Mouse (Mus musculus) heart, embryonic 12.5 days (tissue): ENCODE data around the gene Hba-a1. TPM values are rescaled to one million over a fixed set of nuclear protein-coding genes. Genes with fewer than 3 reads are reported as not detected.

Source experiments
- ATAC-seq: fragments of 200-750 bp; cut with Nextera tagmentation; 2 replicates; pipeline ENCODE4 v1.8.0; 2017; ENCODE audit warnings: moderate TSS enrichment, moderate library complexity; ENCODE audit not compliant: insufficient number of reproducible peaks, low FRiP score
- H3K27ac ChIP-seq: fragments of 300-500 bp; sonication (generic); 2 replicates; pipeline ENCODE4 v1.5.1; 2016; ENCODE audit warnings: mild to moderate bottlenecking, moderate library complexity; ENCODE audit not compliant: poor library complexity, severe bottlenecking
- H3K27me3 ChIP-seq: fragments of 300-500 bp; sonication (generic); replicated peaks from 2 replicates; pipeline ENCODE4 v1.6.1; 2016; ENCODE audit warnings: mild to moderate bottlenecking, moderate library complexity
- H3K36me3 ChIP-seq: fragments of 300-500 bp; sonication (generic); 2 replicates; pipeline ENCODE4 v1.6.1; 2016; ENCODE audit warnings: mild to moderate bottlenecking, moderate library complexity
- H3K4me1 ChIP-seq: fragments of 300-500 bp; sonication (generic); replicated peaks from 2 replicates; pipeline ENCODE4 v1.6.1; 2016; ENCODE audit warnings: mild to moderate bottlenecking
- H3K4me2 ChIP-seq: fragments of 300-500 bp; sonication (generic); 2 replicates; pipeline ENCODE4 v1.6.1; 2016; ENCODE audit warnings: mild to moderate bottlenecking, moderate library complexity
- H3K4me3 ChIP-seq: fragments of 300-500 bp; sonication (generic); 2 replicates; pipeline ENCODE4 v1.5.1; 2016; ENCODE audit warnings: mild to moderate bottlenecking
- H3K9ac ChIP-seq: fragments of 300-500 bp; sonication (generic); 2 replicates; pipeline ENCODE4 v1.6.1; 2016; ENCODE audit warnings: mild to moderate bottlenecking, moderate library complexity
- H3K9me3 ChIP-seq: fragments of 300-500 bp; sonication (generic); replicated peaks from 2 replicates; pipeline ENCODE4 v1.6.1; 2016; ENCODE audit warnings: mild to moderate bottlenecking, moderate library complexity
- WGBS: fragments of 180-500 bp; shearing (Covaris S2); methylation state at CpG from one replicate; pipeline ENCODE4 v1.1.7; 2016; 5-methylcytosine and 5-hydroxymethylcytosine counted together
- polyA plus RNA-seq: library from polyadenylated mRNA; unstranded; fragments of >200 nt; fragmentation: Nextera tagmentation; extraction: Ambion mirVana; gene quantifications from 2 replicates; pipeline ENCODE4 v1.2.1, GENCODE M21; 2016

The Hba-a1 gene
- polyA plus RNA-seq, 1 experiment from 2014 or later: 12,808 TPM

DNA sequence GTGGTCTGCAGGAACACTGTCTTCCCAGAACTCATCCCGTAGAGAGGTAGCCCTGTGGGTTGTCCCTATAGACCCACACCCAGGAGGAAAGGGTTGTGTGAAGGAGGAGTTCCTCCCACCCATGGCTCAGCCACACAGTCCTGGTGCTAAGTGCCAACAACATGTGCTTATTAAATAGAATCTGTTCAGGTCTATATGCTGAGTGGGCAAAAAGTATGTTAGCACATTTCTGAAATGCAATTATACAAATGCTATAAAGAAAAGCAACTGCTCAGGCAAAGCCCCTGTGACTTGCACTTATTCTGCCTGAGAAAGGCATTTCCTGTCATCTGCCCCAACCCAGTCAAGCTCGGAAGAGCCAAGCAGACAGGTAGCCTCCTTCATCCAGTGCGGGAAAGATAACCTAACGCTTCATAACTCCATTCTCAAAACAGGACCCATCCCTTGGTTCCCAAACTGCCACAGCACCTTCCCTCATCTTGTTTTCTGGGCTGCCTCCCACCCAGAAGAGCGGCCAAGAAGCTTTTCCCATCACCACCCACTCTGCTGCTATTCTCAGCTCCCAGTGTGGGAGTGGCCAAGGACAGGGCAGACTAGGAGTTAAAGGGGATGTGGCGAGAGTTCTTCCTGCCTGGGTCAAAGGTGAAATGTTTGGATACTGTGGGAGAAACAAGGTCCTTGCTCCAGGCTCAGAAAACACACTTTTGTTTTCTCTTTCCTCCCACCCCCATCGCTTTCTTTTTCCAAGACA is 39.9 kb upstream of the Hba-a1 start:
- WGBS: 53% methylated on average over 7 of the region's 7 CpGs

DNA sequence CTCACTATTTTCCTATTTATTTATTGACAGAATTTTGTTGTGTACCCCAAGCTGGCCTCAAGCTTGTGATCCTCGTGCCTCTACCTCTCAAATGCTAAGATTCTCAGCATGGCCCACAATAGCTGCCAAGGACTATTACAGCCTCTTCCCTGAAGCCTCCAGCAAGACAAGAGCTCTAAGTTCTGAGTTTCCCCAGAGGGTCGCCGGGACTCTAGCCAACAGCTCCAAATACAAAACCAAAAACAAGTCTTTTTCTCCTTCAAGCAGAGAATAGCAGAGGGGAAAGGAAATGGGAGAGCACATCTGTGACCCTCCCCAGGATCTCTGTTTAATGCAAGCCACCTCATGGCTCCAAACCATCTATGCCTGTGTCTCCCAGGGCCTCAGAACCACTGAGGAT is 39.2 kb upstream of the Hba-a1 start:
- WGBS: 82% methylated on average over 3 of the region's 3 CpGs
- ATAC-seq: no peak
- Histone ChIP-seq H3K27ac (peak overlapping the region; percentile 66), H3K4me3 (no peak overlapping the region), H3K27me3 (no peaks in the 10 kb centered on the region), H3K4me1 (peaks cover 19% of the 10 kb centered on the region), H3K4me2 (no peak overlapping the region), H3K36me3 (peaks cover 61% of the 10 kb centered on the region), H3K9me3 (no peaks in the 10 kb centered on the region), H3K9ac (no peak overlapping the region)

More for the DNA sequence above, 39.9 kb upstream of the Hba-a1 start:
- H3K4me2 ChIP-seq: peak overlapping the region; percentile 0; the same call in 1 of the 2 replicates
- peaks cover 63% of the 10 kb centered on the region for H3K36me3 ChIP-seq
- peak overlapping the region; percentile 66; the same call in 1 of the 2 replicates for H3K27ac ChIP-seq
- H3K9me3 ChIP-seq: no peaks in the 10 kb centered on the region
- 0 out of 2 replicates have a peak, but pooled peaks have one; percentile 44 for ATAC-seq
- H3K27me3 ChIP-seq: no peaks in the 10 kb centered on the region
- H3K4me3 ChIP-seq: no peak overlapping the region
- H3K9ac ChIP-seq: no peak overlapping the region
- H3K4me1 ChIP-seq: peaks cover 19% of the 10 kb centered on the region

GRCm38 (mm10) chr11:32244617-32245016 is 38.7 kb upstream of the Hba-a1 start:
- ATAC-seq: no peak
- H3K9me3 ChIP-seq: no peaks in the 10 kb centered on the region
- no peak overlapping the region for H3K9ac ChIP-seq
- peak overlapping the region; percentile 66 for H3K27ac ChIP-seq
- no peak overlapping the region for H3K4me2 ChIP-seq
- H3K4me1 ChIP-seq: peaks cover 19% of the 10 kb centered on the region
- H3K27me3 ChIP-seq: no peaks in the 10 kb centered on the region
- H3K4me3 ChIP-seq: no peak overlapping the region
- WGBS: 78% methylated on average over 1 of the region's 1 CpGs
- H3K36me3 ChIP-seq: peaks cover 61% of the 10 kb centered on the region

DNA sequence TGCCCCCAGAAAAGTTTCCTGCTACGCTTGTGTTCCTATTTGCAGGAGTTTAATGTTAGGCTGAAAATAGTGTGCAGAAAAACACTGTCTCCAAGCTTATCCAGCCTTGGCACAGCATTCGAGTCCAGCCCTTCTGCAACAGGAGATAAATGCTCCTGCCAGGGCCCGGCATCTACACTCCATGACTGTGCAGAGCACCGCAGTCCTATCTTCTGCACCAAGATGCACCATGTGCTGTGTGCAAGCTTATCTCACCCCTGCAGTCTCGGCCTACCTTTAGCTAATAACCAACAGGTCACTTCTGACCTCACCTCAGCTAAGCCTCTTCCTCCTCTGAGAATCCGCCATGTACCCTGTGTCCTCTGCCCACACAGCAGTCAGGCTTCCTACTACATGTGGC is 37.7 kb upstream of the Hba-a1 start:
- Histone ChIP-seq H3K27me3 (no peaks in the 10 kb centered on the region), H3K4me3 (no peak overlapping the region), H3K9ac (no peak overlapping the region), H3K4me2 (no peak overlapping the region), H3K36me3 (peaks cover 61% of the 10 kb centered on the region), H3K27ac (no peak overlapping the region), H3K4me1 (peaks cover 19% of the 10 kb centered on the region), H3K9me3 (no peaks in the 10 kb centered on the region)
- ATAC-seq: peak; percentile 94
- 74% methylated on average over 6 of the region's 6 CpGs for WGBS

DNA sequence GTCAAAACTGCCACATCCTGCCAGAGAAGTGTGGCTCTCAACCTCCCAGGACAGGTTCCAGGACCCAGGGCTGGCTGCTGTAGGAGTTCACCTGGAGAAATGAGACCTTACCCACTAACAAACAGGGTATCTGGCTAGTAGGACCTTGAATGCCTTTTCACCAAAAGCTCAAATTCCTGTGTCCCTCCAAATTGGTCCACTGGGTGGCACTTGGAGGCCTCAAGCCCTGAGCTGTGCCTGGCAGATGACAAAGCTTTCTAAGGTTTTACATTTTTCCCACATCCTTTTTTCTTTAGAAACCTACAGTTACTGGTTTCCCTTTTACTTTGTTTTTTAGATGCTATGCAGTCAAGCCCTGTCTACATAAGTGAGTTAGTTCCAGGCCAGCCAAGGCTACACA is 36.2 kb upstream of the Hba-a1 start:
- Histone ChIP-seq H3K9ac (no peak overlapping the region), H3K9me3 (no peaks in the 10 kb centered on the region), H3K36me3 (peaks cover 49% of the 10 kb centered on the region), H3K27ac (peak overlapping the region; percentile 47; the same call in 1 of the 2 replicates), H3K4me2 (no peak overlapping the region), H3K4me1 (peaks cover 19% of the 10 kb centered on the region), H3K4me3 (no peak overlapping the region), H3K27me3 (no peaks in the 10 kb centered on the region)
- no peak for ATAC-seq

- WGBS: 78% methylated on average over 3 of the region's 3 CpGs
- peaks cover 55% of the 10 kb centered on the region for H3K36me3 ChIP-seq
- H3K9ac ChIP-seq: no peak overlapping the region
- H3K27ac ChIP-seq: no peak overlapping the region
- H3K4me2 ChIP-seq: no peak overlapping the region
- no peaks in the 10 kb centered on the region for H3K27me3 ChIP-seq
- no peak overlapping the region for H3K4me3 ChIP-seq
- H3K4me1 ChIP-seq: peaks cover 13% of the 10 kb centered on the region
- no peak for ATAC-seq
- H3K9me3 ChIP-seq: no peaks in the 10 kb centered on the region
Measured at GRCm38 (mm10) chr11:32248350-32248749, 35.0 kb upstream of the Hba-a1 start.

GRCm38 (mm10) chr11:32250880-32251763 is 32.2 kb upstream of the Hba-a1 start:
- Histone ChIP-seq H3K4me1 (no peaks in the 10 kb centered on the region), H3K27ac (peak overlapping the region; percentile 58), H3K9me3 (no peaks in the 10 kb centered on the region), H3K4me2 (no peak overlapping the region), H3K4me3 (no peak overlapping the region), H3K36me3 (peaks cover 50% of the 10 kb centered on the region), H3K9ac (no peak overlapping the region), H3K27me3 (no peaks in the 10 kb centered on the region)
- WGBS: 79% methylated on average over 8 of the region's 8 CpGs
- peak; percentile 96 for ATAC-seq

GRCm38 (mm10) chr11:32253121-32253520 is 30.2 kb upstream of the Hba-a1 start:
- Histone ChIP-seq H3K27ac (no peak overlapping the region), H3K4me2 (no peak overlapping the region), H3K4me1 (no peaks in the 10 kb centered on the region), H3K27me3 (no peaks in the 10 kb centered on the region), H3K9me3 (no peaks in the 10 kb centered on the region), H3K9ac (no peak overlapping the region), H3K4me3 (no peak overlapping the region), H3K36me3 (peaks cover 42% of the 10 kb centered on the region)
- no peak for ATAC-seq
- 96% methylated on average over 1 of the region's 1 CpGs for WGBS

DNA sequence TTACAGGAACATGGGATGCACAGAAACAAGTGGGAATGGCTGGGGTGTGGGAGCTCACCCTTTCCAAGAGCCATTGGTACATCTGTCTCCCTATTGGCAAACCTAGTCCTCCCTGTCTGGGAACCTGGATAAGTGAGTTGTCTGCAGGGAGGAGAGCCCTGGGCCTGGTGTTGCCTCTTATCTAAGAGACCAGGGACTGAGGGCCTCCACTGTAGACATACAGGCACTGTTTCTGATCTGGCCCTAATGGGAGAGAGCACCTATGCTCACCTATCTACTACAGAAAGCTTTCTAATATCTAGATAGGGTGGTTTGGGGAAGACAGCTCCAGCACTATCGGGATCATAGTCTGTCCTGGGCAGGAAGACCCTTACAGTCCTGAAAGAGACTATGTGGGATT is 27.2 kb upstream of the Hba-a1 start:
- H3K4me2 ChIP-seq: no peak overlapping the region
- 89% methylated on average over 1 of the region's 1 CpGs for WGBS
- no peaks in the 10 kb centered on the region for H3K27me3 ChIP-seq
- no peak overlapping the region for H3K4me3 ChIP-seq
- ATAC-seq: peak; percentile 94
- peaks cover 44% of the 10 kb centered on the region for H3K36me3 ChIP-seq
- no peaks in the 10 kb centered on the region for H3K9me3 ChIP-seq
- 0 out of 2 replicates have a peak overlapping the region, but pooled peaks have one; percentile 37 for H3K9ac ChIP-seq
- H3K27ac ChIP-seq: peak overlapping the region; percentile 70
- H3K4me1 ChIP-seq: no peaks in the 10 kb centered on the region

- H3K27me3 ChIP-seq: no peaks in the 10 kb centered on the region
- peak; percentile 3; the same call in 1 of the 2 replicates for ATAC-seq
- no peak overlapping the region for H3K4me2 ChIP-seq
- H3K4me3 ChIP-seq: no peak overlapping the region
- peaks cover 44% of the 10 kb centered on the region for H3K36me3 ChIP-seq
- no peak overlapping the region for H3K9ac ChIP-seq
- no peaks in the 10 kb centered on the region for H3K4me1 ChIP-seq
- peak overlapping the region; percentile 70 for H3K27ac ChIP-seq
- no peaks in the 10 kb centered on the region for H3K9me3 ChIP-seq
- WGBS: 80% methylated on average over 3 of the region's 3 CpGs
Measured at GRCm38 (mm10) chr11:32256566-32256965, 26.7 kb upstream of the Hba-a1 start.
